Mouse (Mus musculus): ENCODE results near the gene Gimap7.

Gimap7 gene

DNA sequence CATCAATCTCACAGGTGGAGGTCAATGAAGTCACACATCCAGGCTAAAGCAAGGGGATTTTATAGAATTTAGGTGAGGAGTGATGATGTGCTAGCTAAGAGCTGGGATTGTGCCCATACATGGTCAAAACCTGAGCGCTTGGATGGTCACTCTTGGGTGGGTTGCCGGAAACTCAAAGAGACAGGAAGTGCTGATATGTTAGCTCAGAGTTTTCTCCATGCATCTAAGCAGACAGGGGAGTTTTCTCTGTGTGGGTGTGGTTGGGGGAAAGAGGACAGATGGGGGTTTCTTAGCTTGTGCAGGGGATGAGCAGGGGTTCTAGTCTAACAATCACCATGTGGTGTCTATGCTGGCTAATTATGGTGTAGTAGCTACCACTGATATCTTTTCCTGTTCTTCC lies 29.1 kb upstream of the Gimap7 start:
- intact Hi-C loops (cut with DNase I) = no loop called here

DNA sequence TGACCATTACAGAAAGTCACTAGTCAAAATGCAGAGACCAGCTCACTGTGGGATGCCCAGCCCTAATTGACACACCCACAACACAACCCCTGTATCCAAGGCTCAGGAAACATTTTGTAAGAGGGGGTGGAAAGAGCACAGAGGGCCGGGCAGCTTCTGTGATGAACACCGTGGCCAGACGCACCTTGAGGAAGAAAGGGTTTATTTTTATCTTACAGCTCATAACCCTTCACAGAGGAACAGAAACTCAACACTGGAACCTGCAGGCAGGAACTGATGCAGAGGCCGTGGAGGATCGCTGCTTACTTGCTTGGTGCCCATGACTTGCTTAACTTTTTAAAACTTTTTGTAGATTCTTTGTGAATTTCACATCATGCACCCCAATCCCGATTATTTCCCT lies 25.5 kb upstream of the Gimap7 start:
- intact Hi-C loops (cut with DNase I) = no loop called here

DNA sequence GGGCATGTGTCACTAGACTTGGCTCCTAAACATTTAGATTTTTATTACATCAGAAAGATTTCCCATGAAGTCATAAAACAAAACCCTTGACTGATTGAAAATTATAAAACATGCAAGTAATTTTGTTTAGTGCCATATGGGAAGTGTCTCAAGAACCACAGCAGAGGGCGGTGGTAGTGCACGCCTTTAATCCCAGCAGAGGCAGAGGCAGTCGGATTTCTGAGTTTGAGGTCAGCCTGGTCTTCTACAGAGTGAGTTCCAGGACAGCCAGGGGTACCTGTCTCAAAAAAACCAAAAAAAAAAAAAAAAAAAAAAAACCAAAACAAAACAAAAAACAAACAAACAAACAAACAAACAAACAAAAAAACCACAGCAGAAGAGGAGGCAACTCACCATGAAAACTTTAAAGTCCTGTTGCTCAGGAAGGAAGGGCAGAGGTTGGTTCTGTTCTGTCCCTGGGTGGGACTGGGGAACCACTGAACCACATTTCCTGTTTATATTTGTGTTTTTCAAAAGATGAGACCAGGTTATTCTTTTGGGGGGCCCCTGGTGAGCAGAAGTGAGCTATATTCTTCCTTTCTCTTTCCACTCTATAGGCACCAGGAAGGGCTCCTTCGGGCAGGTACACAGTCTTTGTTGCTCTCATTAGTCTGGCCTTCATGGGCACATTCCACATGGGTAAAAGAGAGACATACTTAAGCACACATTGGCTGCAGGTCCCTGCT lies 21.4 kb upstream of the Gimap7 start:
- intact Hi-C loops (cut with DNase I) = no loop called here

DNA sequence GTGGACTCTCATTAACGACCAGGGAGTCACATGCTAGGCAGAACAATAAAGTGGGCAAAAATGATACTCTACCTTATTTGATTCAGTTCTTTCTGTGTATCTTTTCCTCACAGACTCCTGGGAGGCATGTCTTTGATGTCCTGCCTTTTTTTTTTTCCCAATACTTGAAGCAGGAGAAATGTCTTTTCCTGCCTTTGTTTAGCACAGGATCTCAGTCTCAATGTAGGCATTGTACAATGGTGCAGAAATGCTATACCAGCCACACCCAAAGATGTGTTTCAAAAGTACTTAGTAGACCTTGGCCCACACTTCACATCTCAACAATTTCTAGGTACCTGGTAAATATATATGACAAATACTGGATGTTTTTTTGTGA lies 20.9 kb upstream of the Gimap7 start:
- intact Hi-C loops (cut with DNase I) = no loop called here

DNA sequence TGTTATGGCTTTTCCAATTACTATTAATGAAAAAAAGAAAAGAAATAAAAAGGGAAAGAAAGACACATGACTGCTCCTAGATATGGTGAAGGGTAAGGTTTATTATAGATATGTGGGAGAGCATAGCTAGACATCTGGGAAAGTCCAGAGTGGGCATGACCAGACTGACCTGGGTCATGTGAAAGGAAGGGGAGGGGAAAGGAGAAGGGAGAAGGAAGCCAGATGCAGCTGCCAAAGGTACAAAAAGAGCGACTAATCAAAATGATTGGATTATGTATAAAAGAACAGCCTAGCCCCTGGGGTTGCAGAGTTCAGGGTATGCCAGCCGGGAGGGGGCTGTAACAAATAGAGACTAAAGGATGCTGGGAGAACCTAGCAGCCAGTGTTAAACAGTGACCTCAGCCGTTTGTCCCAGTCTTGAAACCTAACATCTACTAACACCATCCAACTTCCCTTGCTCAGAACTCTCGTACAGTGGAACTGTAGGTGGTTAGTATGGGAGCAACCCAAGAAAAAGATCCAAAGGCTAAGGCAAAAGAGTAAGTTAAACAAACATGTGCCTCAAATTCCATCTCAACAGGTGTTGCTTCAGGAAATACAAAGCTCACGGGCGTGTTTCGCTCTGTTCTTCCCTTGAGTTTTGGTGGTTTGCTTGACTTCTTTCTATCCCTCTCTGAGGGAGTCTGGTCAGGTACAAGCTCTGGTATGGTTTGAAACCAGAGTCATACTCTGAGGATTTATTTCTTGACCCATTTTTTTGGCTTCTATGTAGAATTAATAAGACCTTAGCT lies 20.2 kb upstream of the Gimap7 start:
- intact Hi-C loops (cut with DNase I) = no loop called here

DNA sequence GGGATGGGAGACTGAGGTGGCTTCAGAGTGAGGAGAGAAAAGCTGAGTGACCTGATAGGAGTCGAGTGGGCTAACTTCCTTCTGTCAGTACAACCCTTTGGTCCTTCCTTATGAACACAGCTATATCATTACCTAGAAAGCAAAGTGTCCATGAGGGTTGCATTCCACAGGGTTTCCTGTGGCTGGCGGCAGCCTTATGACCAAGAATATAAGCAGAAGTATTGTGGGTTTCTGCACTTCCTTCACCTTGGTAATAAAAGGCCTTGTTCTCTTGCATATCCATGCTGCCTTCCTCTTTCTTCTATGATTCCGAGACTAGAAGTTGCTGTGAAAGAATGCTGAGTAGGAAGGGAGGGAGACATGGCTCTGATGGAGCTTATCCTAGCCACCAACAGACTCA lies 19.5 kb upstream of the Gimap7 start:
- intact Hi-C loops (cut with DNase I) = no loop called here

DNA sequence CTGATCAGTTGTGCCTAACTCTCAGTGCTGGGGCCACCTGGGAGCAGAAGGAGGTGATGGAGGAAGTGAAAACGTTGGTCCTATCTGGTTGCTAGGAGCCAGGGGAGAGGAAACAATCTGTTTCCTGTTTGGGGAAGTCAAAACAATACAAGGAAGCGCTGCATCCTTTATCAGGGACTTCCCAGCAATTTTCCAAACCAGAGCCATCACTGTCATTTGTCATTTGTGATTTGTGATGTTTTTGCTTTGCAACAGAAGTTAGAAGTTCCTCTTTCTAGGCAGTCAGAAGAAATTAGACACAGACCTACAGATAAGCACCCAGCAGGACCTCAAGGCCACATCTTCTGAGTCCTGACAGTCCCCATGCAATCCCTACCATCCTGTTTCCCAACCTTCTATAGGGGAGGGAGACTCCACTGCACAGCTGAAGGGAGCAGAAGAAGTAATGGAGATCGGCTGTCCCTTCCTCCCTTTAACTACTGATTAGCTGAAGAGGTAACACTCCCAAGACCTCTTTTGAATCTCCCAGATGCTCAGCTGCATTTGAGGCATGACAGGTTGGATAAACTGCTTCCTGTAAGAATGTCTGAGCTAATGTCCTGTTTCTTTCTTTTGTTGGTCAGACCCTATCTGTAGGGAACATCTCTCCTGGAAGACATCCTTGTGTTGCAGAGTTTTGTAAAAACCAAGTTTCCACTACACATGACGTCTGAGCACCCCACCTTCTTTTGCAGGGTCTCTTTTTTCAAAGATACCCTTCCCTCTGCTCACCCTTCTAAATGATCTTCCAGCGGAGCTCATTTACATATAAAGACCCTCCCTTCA lies 18.0 kb upstream of the Gimap7 start:
- intact Hi-C loops (cut with DNase I) = no loop called here

DNA sequence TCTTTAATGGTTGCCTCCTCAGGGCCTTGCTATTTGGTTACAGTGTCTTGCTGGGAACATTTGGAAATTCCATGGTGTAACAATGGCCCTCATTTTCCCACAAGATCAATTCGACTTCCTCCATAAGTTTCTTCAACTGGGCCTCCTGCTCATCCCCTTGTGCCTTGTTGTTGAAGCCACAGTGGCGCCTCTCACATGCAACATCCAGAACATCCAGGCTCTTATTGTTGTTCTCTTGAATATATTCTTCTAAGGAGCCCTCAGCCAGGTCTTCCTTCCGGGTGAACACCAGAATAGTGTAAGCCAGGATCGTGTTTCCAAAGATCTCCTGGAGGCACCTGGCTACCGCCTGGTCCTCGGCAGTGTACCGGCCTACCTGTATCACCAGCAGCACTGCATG lies 16.3 kb upstream of the Gimap7 start:
- intact Hi-C loops (cut with DNase I) = no loop called here

DNA sequence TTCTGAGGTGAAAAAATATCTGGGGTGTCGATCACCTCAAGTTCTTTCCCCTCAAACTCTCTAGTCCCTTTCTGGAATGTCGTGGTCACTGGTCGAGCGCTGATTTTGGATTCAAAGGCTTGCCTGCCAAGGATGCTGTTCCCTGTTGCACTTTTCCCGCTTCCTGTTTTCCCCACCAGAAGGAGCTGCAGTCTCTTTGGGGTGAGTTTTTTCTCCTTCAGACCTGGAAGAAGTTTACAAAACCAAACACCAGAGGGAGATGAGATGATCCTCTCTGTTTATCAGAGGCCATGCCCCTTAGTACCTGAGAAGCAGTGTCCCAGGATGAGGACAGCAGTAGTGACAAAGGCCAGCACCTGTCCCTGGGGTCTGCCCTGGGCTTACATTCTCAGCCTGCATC lies 15.8 kb upstream of the Gimap7 start:
- intact Hi-C loops (cut with DNase I) = no loop called here

DNA sequence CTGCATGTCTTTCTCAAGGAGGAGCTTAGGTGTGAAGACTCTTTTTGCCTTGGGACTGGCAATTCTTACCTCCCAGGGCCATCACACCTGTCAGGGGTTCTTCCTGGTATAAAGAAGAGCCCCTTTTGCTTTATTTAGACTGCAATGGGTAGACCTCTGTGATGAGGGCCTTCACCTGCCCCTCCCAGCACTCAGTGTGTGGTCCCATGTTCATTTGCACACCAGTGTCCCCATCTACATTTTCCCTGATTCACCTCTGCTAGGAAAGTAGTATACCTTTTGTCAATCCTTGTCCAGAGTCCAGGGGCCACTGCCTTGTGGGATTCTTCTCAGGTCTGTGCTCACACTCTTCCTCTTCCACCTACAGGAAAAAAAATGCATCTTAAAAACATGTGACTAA lies 14.3 kb upstream of the Gimap7 start:
- intact Hi-C loops (cut with DNase I) = no loop called here

DNA sequence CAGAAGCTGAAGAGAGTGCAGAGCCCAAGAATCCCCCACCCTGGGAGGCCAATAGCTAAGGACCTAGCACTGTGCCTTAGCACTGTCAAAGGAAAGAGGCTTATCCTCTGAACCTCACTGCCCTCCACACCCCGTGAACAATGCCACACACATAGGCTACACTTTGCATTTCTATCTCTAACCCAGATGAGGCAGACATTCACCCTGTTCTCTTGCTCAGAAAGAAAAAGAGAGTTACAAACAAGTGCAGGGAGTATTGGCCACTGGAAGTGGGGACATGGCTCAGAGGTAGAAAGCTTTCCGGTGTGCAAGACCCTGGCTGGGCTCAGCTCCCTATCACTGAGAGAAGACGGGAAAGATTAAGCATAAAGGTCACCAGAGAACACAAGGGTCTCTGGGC lies 12.3 kb upstream of the Gimap7 start:
- intact Hi-C loops (cut with DNase I) = no loop called here

DNA sequence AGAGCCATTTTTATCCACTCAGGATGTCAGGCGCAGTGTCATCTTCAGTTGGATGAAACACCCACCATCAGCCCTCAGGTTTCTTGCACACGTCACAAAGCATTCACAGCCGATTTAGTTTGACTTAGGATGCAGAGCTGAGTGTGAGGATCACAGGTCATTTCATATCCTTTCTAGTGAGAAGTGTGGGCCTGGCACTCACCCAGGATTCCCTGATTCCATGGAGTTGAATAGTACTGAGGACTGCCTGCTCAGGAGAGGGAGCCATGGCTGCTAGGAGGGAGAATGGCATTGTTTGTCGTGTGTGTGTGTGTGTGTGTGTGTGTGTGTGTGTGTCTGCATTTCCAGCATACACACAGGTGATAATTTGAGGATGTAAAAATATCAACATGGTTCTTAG lies 1.9 kb downstream of the Gimap7 start:
- intact Hi-C loops (cut with DNase I) = no loop called here

DNA sequence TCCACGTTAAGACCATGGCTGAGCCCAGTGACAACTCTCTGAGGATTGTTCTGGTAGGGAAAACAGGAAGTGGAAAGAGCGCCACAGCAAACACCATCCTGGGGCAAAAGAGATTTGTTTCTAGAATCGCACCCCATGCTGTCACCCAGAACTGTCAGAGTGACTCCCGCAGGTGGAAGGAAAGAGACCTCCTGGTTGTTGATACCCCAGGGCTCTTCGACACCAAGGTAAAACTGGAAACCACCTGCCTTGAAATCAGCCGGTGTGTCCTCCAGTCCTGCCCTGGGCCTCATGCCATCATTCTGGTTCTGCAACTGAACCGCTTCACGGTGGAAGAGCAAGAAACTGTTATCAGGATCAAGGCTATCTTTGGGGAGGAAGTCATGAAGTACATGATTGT lies 5.0 kb downstream of the Gimap7 start:
- intact Hi-C loops (cut with DNase I) = no loop called here

DNA sequence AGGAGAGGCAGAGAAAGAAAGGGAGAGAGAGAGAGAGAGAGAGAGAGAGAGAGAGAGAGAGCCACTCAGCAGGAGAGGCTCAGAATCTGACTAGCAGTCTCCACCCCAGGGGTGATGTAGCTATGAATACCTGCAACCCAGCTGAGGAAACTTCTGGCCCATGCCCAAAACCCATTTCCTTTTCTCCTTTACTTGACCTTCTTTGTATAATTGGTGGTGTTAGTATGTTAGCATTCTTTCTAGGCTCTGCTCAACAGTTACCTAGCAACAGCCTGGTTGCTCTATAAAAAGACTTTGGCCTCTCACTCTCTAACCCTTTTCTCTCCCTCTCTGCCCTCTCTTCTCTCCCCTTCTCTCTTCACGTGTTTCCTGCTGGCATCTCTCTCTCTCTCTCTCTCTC lies 7.1 kb downstream of the Gimap7 start:
- intact Hi-C loops (cut with DNase I) = no loop called here

DNA sequence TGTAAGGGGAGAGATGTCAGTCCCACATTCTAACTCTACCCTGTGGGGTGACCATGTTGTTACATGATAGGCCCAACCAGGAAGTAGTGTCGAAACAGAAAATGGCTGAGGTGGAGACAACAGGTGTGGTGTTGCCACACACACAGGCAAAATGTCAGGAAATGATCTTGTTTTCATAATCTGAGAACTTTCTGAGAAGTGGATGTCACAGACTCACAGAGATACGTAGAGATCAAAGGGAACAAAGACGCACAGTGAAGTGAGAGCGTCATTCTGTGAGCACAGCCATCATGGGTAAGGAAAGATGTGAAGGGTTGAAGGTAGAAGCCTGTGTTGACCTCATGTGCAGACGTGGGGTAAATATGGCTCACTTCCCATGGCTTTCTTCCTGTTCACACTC lies 9.3 kb downstream of the Gimap7 start:
- intact Hi-C loops (cut with DNase I) = no loop called here

DNA sequence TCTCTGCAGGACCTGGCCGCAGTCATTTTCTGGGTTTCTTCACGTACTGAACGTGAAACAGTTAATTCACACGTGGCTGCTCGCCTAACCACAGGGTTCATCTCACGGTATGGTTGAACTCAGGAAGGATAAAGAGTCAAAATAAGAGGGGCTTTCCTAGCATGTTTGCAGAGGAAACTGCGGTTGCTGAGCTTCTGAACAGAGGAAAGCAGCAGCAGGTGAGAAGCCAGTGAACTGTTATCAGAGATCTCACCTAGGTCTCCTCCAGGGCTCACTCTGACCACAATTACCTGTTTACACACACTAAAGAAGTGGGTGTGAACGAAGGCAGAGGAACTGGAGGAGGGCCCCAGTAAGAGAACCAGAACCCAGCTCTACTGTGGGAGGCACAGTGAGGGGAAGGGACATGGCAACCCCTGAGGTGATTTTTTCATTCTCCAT lies 14.5 kb downstream of the Gimap7 start:
- intact Hi-C loops (cut with DNase I) = no loop called here

DNA sequence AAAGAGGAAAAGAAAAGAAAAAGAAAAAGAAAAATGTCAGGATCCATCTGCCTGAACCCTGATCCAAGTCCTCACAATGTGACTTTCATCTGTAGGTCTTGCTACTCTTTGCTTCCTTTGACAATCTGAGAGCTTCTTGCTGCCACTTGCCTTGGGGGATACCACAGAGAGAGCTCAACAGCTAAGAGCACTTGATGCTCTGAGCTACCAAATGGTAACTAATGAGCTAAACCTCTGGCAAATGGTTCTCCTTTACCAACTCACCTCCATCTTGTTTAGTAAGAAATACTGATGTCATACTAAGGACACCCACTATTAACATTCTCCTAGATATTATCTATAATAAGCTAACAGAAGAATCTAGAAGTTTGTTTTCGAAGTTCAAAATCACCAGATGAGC lies 15.2 kb downstream of the Gimap7 start:
- intact Hi-C loops (cut with DNase I) = no loop called here

DNA sequence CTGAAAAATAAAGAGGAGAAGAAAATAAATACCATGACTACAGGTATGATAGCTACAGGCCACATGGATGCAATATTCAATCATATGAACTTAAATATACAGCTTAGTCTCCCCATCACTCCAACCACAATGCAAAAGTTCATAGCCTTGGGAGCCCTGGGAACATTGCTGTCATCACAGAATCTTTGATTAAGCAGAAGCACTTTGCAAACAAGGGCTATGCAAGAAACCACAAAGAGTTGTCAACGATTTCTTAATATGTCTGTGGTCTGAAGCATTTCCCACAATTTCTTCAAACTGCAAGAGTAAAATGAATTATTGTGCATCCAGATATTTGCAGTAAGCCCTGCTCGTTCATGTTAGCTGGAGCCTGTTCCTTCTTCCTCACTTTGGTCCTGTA lies 18.6 kb downstream of the Gimap7 start:
- intact Hi-C loops (cut with DNase I) = no loop called here

DNA sequence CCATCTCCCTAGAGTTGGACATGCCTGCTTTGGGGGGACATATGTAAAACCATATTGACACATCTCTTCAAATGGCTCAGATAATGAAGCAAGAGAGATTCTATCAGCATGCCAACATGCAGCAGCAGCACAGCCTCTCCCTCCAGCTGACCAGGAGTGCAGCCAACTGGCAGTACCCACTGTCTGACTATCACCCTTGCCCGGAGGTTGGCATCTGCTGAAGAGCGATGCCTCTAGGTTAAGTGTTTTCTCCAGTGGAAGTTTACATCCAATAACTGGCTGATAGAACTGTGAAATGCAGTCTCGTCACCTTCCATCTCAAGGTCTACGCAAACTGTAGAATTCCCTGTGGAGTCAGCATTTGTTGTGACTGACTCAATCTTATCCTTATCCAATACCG lies 19.3 kb downstream of the Gimap7 start:
- intact Hi-C loops (cut with DNase I) = no loop called here

DNA sequence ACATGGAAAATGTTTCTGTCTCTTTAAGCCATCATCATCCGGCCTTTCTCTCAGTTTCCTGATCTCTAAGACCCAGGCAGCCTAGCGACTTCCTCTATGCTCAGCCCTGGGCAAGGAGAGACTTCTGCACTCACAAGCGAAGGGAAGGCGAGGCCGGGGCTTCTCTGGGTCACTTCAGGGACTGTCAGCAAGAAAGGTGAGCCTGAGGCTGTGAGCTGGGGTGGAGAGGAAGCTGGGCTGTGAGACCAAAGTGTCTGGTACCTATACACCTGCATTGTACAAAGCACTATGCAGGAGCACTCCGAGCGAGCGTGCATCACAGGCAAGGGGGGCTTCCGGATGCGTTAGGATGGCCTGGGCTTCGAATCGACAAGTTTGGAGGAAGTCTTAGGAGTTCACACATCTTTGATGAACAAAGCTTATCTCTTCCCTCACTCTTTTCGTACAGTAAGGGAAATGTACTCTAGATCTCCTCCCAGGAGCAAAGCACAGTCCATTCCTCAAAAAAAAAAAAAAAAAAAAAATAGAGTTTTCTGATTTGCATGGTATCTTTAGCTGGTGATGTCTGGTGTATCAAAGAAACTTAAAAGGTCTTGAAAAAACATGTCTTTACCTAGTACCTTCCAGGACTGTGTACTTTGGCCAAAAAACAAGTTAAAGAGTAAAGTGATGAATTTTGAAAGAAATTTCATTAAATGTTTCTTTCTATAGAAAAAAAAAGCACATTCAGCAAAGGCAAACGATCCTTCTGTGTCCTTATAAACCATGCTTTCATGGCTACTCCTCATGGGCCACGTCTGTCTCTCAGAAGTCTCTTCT lies 20.7 kb downstream of the Gimap7 start, which contains the start of gene Gimap1:
Gene Gimap1 (plus strand): TSS at position 94 of the 819 bp plus-strand sequence.
- intact Hi-C loops (cut with DNase I) = no loop called here

DNA sequence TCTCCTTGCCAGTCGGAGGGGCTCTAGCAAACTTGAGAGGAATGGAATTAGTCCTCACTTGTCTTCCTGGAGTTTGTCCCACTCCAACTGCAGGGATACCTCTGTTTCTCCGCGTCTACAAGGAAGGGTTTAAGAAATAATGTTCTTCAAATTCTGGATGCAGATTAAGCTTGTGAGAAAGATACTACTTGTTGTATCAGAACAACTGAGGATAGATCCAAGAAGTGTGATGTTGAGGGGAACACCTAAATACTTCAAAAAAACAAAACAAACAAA lies 21.3 kb downstream of the Gimap7 start:
- intact Hi-C loops (cut with DNase I) = no loop called here
